Mouse (Mus musculus) layer of hippocampus, adult 18-20 months (tissue): Measurements from ENCODE around the gene Lrrc29. TPM values are rescaled to one million over a fixed set of nuclear protein-coding genes. Genes with fewer than 3 reads are reported as not detected.

Experiments used
- DNase-seq, 2 experiments: peaks; one replicate each; pipeline ENCODE4 v3.0.0; 2022; ENCODE audit warnings: low spot score in 2 of 2
- total RNA-seq, 2 experiments: library from RNA; stranded (reverse); gene quantifications; 2 replicates each; pipeline ENCODE4 v1.2.3; 2021

Gene Lrrc29
- total RNA-seq, 2 experiments from 2014 or later, result 4.6 to 5.3 TPM

- DNase-seq, result no peak
These were observed 14.4 kb downstream of the Lrrc29 start for GRCm38 (mm10) chr8:105311718-105312117.

GRCm38 (mm10) chr8:105310118-105310517 is 16.0 kb downstream of the Lrrc29 start:
- no peak for DNase-seq

DNA sequence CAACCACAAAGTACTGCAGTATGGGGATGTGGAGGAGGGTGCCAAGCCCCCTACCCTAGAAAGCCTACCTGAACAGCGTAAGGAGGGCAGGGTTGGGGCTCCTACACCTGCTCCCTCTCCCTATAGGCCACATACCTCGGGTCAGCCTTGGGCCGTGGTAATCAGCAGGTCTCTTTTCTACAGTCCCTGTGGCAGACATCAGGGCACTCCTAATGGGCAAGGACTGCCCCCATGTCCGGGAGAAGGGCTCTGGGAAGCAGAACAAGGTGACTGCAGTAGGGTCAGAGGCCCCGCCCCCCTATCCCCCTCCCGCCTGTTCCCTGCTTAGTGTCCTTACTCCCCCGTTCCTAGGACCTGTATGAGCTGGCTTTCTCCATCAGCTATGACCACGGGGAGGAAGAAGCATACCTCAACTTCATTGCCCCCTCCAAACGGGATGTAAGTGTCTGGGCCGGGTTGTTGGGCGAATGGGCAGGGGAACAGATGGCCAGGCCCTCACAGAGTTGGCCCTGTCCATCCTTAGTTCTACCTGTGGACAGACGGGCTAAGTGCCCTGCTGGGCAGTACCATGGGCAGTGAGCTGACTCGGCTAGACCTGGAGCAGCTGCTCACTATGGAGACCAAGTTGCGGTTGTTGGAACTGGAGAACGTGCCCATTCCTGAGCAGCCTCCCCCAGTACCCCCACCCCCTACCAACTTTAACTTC is 16.8 kb downstream of the Lrrc29 start:
- DNase-seq, result no peak

DNA sequence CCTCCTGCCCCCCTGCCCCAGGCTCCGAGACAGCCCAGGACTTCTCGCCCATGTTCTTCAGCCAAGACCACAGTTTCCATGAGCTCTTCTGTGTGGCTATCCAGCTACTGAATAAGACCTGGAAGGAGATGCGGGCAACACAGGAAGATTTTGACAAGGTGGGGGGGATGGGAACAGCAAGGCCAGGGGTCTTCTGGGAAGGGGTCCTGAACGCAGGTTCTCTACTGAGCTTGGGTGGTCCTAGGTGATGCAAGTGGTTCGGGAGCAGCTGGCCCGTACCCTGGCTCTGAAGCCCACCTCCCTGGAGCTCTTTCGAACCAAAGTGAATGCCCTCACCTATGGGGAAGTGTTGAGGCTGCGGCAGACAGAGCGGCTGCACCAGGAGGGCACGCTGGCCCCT is 17.6 kb downstream of the Lrrc29 start:
- no peak for DNase-seq

- no peak for DNase-seq
These were observed 18.4 kb downstream of the Lrrc29 start for GRCm38 (mm10) chr8:105307670-105308069.

- DNase-seq, result no peak
These were observed 19.9 kb downstream of the Lrrc29 start for GRCm38 (mm10) chr8:105306146-105306691.

- DNase-seq, result peak; percentile 43 to 46
These were observed 20.6 kb downstream of the Lrrc29 start, which contains the start of gene Elmo3 for GRCm38 (mm10) chr8:105305211-105306145. Elmo3 (plus strand) TSS chr8:105305601.

DNA sequence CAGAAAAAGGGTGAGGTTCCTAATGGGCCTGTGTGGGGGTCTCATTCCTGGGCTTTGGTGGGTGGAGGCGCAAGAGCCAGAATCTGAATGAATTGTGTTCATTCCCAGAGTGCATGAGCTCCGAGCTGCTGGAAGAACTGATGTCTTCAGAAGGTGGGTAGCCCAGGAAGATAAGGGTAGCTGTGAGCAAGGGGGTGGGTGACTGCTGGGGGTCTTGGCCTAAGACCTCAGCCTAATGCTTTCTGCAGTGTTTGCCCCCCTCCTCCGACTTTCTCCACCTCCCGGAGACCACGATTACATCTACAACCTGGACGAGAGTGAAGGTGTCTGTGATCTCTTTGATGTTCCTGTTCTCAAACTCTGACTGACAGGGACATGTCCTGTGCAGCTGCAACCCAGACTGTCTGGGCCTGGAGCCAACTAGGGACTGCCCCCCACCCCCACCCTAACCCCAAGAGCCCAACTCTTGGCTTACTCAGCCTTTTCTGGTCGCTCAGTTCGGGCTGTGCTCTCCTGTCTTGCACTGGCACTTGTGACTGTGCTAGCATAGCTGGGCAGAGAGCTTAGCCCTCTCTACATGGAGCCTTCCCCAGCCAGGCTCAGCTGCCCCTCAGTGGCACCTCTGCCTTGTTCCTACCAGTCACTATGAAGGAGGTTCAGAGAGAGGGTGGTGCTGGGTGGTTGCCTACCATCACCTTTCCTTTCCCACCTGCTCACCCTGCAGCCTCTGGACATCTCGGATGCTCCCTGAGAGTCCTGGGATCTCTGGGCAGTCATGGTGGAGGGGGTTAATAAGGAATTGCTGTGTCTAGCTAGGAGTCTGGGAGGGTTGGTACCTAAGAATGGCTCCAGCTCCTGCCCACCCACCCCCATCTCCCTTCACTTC is 21.5 kb downstream of the Lrrc29 start:
- DNase-seq, result no peak

DNA sequence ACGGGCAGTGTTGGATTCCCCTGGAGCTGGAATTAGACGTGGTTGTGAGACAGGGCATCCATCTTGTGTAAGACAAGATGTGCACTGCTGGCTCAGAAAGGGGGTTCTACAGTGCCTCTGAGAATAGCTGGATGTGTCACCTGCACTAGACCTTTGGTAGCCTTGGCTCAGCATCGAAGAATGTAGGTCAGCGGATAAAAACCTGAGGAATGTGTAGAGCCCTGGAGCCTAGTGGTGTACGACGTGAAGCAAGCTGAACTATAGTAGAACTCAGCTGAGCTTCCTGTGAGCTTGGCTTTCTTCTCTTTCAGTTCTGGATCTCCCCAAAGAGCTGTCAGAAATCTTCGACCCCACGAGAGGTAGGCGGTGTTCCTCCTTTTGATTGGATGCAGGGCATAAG is 22.2 kb downstream of the Lrrc29 start:
- DNase-seq, result no peak

- no peak for DNase-seq
These were observed 22.7 kb downstream of the Lrrc29 start for GRCm38 (mm10) chr8:105303396-105303795.

- DNase-seq, result no peak
These were observed 26.1 kb downstream of the Lrrc29 start for GRCm38 (mm10) chr8:105299962-105300361.

DNA sequence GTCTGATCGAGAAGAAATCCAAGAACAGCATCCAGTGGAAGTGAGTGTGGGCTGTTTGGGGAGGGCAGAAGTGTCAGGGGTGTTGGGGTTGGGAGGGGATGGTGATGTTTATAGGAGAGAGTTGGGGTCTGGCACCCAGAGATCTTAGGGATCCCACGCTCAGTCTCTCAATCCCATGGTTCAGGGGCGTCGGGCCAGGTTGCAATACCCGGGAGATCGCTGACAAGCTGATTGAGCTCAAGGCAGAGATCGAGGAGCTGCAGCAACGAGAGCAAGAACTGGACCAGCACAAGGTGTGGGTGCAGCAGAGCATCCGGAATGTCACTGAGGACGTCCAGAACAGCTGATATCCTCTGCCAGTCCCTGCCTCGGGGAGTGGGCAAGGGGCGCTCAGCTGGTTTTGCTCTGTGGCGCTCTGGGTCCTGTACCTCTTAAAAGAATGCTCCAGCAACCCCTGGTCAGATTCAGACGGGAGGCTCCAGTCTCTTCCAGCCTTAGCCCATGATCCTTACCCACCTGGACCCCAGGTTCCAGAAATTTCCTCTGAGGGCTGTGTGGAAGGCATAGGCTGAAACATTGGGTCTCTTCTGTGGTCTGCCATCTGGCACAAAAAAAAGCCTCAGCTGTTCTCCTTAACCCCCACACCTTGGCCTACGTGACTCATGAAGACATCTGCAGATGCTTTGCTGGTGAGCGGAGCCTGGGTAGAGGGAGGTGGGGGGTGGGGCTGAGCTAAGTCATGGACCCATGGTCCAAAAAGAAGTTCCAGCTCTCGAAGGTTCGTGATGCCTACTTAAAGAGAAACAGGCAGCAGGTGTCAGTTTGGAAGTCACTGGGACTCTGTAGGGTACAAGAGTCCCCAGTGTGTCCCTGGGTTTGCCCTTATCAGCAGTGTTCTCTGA is 27.5 kb downstream of the Lrrc29 start:
- no peak for DNase-seq

- peak; percentile 92 to 95 for DNase-seq
These were observed 28.4 kb downstream of the Lrrc29 start, which contains the start of gene E2f4 for GRCm38 (mm10) chr8:105297511-105298192. E2f4 (plus strand) TSS chr8:105297663.

DNA sequence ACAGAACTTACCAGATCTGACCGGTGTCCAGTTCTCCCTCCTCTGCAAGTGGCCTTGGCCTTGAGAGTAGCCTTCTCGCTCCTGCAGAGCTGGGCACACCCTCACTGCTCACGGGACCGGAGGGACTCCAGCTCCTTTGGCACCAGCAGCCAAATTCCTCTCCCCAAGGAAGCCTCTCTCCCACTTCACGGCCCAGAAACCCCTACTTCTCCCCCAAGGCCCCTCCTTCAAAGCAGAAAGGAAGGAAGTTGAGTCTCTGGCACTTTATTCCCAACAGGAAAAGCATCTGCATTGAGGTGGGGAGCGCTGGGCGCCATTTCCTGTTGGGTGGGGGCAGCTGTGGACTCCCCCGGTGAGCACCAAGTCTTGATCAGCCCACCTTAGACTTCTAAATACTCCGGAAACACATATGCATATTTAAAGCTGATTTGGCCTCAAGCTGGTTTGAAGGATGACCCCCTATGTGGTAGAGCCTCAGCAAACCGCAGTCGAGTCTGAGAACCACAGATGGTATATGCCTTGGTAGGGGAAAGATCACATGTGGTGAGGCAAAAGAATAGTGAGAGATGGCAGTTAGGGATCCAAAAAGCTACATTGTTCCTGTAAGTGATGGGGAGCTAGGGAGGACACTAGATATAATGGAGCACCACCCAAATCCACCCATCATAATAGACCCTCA is 30.0 kb downstream of the Lrrc29 start, which contains the start of gene Exoc3l:
Gene Exoc3l (minus strand): TSS at position 207 of the 679 bp plus-strand sequence.
- DNase-seq, result no peak

- no peak for DNase-seq
These were observed 30.8 kb downstream of the Lrrc29 start for GRCm38 (mm10) chr8:105295256-105295655.

- no peak for DNase-seq
These were observed 31.3 kb downstream of the Lrrc29 start for GRCm38 (mm10) chr8:105294776-105295175.

DNA sequence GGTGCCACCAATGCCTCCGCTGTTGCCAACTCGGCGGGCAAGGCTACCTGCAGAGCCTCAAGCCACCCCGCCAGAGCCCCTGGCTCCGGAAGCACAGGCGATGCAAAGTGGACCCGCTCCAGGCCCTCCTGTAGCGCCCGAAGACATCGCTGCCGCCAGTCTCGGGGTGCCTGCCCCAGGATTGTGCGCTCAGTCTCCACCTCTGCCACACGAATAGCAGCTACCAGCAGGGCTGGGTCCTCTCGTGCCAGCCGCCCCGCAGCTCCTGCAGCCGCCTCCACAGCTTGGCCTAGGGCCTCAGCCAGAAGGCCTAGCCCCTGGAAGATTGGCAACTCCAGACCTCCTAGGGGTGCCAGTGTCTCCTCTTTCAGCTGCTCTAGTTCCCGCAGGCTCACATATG is 32.7 kb downstream of the Lrrc29 start:
- DNase-seq, result no peak

DNA sequence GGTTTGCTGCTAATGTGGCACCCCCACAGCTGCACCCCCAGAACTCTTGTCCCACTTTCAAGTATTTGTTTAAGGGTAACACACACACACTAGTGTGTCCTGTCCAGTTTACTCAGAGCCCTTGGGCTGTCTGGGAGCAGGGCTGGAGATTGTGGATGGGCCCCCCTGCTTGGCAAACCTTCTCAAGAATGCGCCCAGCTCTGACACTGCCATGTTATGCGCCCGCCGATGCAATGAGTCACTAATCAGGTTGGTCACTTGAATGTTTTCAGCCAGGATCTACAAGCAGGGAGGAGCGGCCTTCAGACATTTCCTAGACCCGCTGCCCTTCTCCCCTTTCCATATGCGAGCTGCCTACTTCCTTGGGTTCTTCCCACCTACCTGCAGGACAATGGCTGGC is 33.6 kb downstream of the Lrrc29 start:
- DNase-seq, result no peak
